Mouse (Mus musculus) stomach, postnatal 0 days (tissue): Measurements from ENCODE around the gene Mgarp.
A peak's percentile ranks its signal among the peaks of the same experiment; 100 is the strongest.

Experiments
- CTCF ChIP-seq: IDR thresholded peaks from 2 replicates; pipeline ENCODE4 v1.5.1; 2016; ENCODE audit warnings: antibody characterized with exemption, low read depth, mild to moderate bottlenecking, moderate library complexity
- EP300 ChIP-seq: optimal IDR thresholded peaks from 2 replicates; pipeline ENCODE3; 2016; ENCODE audit warnings: antibody characterized with exemption

GRCm38 (mm10) chr3:51417485-51417884 is 20.9 kb upstream of the Mgarp start:
- TF ChIP-seq CTCF (peak; percentile 19; the same call in 1 of the 2 replicates), EP300 (no peak)
